Mouse (Mus musculus) embryonic facial prominence, embryonic 14.5 days (tissue): Measurements from ENCODE around the gene Ptma. TPM values are rescaled to one million over a fixed set of nuclear protein-coding genes. Genes with fewer than 3 reads are reported as not detected.

Experiments
- ATAC-seq: fragments of 200-750 bp; cut with Nextera tagmentation; 2 replicates; pipeline ENCODE4 v1.8.0; 2017; ENCODE audit warnings: low read depth, moderate number of reproducible peaks, moderate TSS enrichment
- DNase-seq: peaks from one replicate; pipeline ENCODE4 v3.0.0-alpha.2; 2015; ENCODE audit warnings: low spot score
- H3K27ac ChIP-seq: fragments of 300-500 bp; sonication (generic); replicated peaks from 2 replicates; pipeline ENCODE4 v1.5.1; 2014; ENCODE audit warnings: low read depth, mild to moderate bottlenecking, low read length, moderate library complexity
- H3K27me3 ChIP-seq: fragments of 300-500 bp; sonication (generic); replicated peaks from 2 replicates; pipeline ENCODE4 v1.6.1; 2014; ENCODE audit warnings: low read length; ENCODE audit not compliant: control insufficient read depth, insufficient read depth
- H3K36me3 ChIP-seq: fragments of 300-500 bp; sonication (generic); 2 replicates; pipeline ENCODE4 v1.6.1; 2014; ENCODE audit warnings: low read length, mixed read lengths; ENCODE audit not compliant: control insufficient read depth, insufficient read depth
- H3K4me1 ChIP-seq: fragments of 300-500 bp; sonication (generic); 2 replicates; pipeline ENCODE4 v1.6.1; 2014; ENCODE audit warnings: antibody characterized with exemption, low read length; ENCODE audit not compliant: control insufficient read depth, insufficient read depth
- H3K4me2 ChIP-seq: fragments of 300-500 bp; sonication (generic); 2 replicates; pipeline ENCODE4 v1.6.1; 2014; ENCODE audit warnings: low read depth, mild to moderate bottlenecking, low read length, moderate library complexity, mixed read lengths
- H3K4me3 ChIP-seq: fragments of 300-500 bp; sonication (generic); 2 replicates; pipeline ENCODE4 v1.5.1; 2014; ENCODE audit warnings: low read depth, mild to moderate bottlenecking, low read length
- H3K9ac ChIP-seq: fragments of 300-500 bp; sonication (generic); 2 replicates; pipeline ENCODE4 v1.6.1; 2014; ENCODE audit warnings: low read depth, mild to moderate bottlenecking, low read length, moderate library complexity, mixed read lengths
- H3K9me3 ChIP-seq: fragments of 300-500 bp; sonication (generic); 2 replicates; pipeline ENCODE4 v1.6.1; 2016; ENCODE audit warnings: low read length; ENCODE audit not compliant: control insufficient read depth
- WGBS: fragments of 180-500 bp; shearing (Covaris S2); extraction: QIAGEN DNeasy Blood & Tissue Kit; methylation state at CpG from one replicate; pipeline ENCODE4 v1.1.7; 2014; 5-methylcytosine and 5-hydroxymethylcytosine counted together
- polyA plus RNA-seq: library from polyadenylated mRNA; unstranded; fragments of >200 nt; fragmentation: Nextera tagmentation; extraction: Ambion mirVana; gene quantifications from 2 replicates; pipeline ENCODE4 v1.2.1, GENCODE M21; 2014

Ptma gene
- polyA plus RNA-seq, 1 experiment from 2014 or later, result 1,814 TPM

DNA sequence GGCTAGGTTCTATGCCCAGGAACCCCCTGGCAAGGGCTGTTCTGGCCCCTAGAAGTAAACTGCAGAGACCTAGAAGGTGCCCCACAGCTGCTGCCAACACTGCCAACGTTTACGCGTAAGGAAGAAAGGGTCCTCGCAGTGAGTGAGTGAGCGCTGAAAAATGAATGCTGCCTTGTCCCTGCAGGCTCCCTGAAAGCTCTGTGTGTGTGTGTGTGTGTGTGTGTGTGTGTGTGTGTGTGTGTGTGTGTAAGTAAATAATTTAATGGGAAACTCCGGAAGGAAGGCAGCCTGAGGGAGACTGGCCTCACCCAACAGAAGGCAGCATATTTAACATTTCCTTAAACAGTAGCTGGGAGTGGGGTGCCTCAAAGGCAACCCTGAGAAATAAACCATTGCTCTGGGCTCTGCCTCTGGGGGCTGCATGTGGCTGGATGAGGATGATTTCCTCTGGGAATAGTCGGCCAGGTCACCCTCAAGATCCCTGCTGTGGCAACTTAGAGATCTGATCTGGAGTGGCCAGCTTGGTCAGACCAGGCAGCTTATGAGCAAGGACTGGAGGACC is 34.9 kb upstream of the Ptma start:
- Histone ChIP-seq H3K4me1 (peaks cover 18% of the 10 kb centered on the region), H3K27ac (peak overlapping the region; percentile 66), H3K27me3 (no peaks in the 10 kb centered on the region), H3K36me3 (no peaks in the 10 kb centered on the region), H3K4me2 (no peak overlapping the region), H3K9ac (peak overlapping the region; percentile 12), H3K9me3 (no peaks in the 10 kb centered on the region), H3K4me3 (no peak overlapping the region)
- DNase-seq, result no peak
- ATAC-seq, result no peak
- 53% methylated on average over 7 of the region's 7 CpGs for WGBS

DNA sequence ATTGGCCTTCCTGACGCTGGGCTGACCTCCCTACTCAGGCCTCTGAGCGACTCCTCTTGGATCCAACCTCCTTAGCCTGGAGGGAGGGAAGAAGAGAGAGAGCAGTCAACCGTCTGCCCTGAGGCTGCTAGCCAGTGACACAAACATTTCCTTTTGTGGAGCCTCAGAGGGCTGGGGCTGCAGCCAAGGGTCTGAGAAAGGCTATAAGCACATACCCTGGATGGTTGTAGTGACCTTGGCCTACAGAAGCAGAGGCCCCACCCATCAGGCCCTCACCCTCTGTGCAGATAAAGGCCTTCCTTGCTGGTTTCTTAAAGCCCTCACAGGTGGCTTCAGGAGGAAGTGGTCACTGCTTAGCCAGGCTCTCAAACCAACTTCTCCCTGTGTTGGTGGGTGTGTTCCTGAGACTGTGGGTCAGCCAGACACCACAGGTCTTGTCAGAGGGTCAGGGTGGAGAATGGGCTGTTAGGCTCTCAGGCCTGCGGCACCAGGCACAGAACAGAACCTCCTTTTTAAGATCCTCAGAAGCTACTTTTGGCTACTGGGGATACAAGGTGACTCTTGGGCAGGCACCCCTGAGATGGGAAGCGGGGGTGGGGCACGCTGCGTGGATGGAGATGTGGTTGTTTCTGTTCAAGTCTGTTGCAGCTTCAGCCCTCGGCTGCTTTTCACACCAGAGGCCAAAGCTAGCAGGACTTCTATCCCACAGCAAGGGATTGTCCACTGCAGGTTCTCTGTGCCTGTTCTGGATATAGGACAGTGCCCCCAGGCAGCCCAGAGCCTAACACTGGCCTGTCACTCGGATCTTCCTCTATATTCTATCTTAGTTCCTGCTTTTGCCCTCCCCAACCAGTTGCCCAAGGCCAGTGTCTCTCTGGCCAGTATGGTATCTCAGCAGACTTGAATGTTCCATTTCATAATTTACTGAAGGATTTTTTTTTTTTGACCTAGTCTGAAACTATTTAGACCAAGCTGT is 34.1 kb upstream of the Ptma start:
- Histone ChIP-seq H3K4me3 (no peak overlapping the region), H3K27ac (peak overlapping the region; percentile 66), H3K9me3 (no peaks in the 10 kb centered on the region), H3K4me1 (peaks cover 18% of the 10 kb centered on the region), H3K36me3 (no peaks in the 10 kb centered on the region), H3K4me2 (no peak overlapping the region), H3K9ac (peak overlapping the region; percentile 12; the same call in 1 of the 2 replicates), H3K27me3 (no peaks in the 10 kb centered on the region)
- no peak for DNase-seq
- 67% methylated on average over 9 of the region's 9 CpGs for WGBS
- no peak for ATAC-seq

DNA sequence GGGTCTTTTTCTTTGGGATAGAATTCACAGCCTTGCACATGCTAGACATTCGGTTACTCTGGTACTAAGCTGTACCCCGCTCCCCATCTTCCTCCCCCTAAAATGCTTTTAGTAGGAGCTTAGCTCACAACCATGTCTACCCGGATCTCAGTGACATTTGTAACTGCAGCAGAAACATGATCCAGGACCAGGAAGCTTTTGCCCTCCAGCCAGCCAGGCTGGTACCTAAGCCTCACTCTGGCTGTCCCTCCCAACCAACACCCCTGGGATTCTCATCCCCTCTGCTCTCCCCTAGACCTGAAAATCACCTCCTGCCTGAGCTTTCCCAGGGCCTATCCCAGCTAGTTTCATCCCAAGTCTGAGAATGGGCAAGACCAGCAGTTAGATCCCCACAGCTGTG is 32.7 kb upstream of the Ptma start:
- no peak overlapping the region for H3K27ac ChIP-seq
- no peak for DNase-seq

DNA sequence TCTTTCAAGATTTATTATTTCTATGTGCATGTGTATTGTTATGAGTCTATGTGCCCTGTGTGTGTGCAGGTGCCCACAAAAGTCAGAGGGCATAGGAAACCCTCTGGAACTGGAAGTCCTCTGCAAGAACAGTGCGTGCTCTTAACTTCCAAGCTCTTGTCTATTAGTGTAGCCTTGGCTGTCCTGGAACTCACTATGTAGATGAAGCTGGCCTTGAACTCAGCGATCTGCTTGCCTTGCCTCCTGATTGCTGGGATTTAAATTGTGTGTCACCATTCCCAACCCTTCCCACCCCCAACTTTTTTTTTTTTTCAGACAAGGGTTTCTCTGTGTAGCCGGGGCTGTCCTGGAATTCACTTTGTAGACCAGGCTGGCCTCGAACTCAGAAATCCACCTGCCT is 30.2 kb upstream of the Ptma start:
- Histone ChIP-seq H3K36me3 (no peaks in the 10 kb centered on the region), H3K4me3 (no peak overlapping the region), H3K27me3 (no peaks in the 10 kb centered on the region), H3K9me3 (no peaks in the 10 kb centered on the region), H3K4me2 (no peak overlapping the region), H3K27ac (no peak overlapping the region), H3K9ac (no peak overlapping the region), H3K4me1 (peaks cover 16% of the 10 kb centered on the region)
- no peak for ATAC-seq
- 96% methylated on average over 4 of the region's 4 CpGs for WGBS
- no peak for DNase-seq

More for the DNA sequence above, 32.7 kb upstream of the Ptma start:
- H3K4me2 ChIP-seq, result no peak overlapping the region
- no peaks in the 10 kb centered on the region for H3K27me3 ChIP-seq
- H3K9me3 ChIP-seq, result no peaks in the 10 kb centered on the region
- WGBS, result 76% methylated on average over 3 of the region's 3 CpGs
- H3K9ac ChIP-seq, result no peak overlapping the region
- no peaks in the 10 kb centered on the region for H3K36me3 ChIP-seq
- H3K4me3 ChIP-seq, result no peak overlapping the region
- peaks cover 14% of the 10 kb centered on the region for H3K4me1 ChIP-seq
- ATAC-seq, result no peak

DNA sequence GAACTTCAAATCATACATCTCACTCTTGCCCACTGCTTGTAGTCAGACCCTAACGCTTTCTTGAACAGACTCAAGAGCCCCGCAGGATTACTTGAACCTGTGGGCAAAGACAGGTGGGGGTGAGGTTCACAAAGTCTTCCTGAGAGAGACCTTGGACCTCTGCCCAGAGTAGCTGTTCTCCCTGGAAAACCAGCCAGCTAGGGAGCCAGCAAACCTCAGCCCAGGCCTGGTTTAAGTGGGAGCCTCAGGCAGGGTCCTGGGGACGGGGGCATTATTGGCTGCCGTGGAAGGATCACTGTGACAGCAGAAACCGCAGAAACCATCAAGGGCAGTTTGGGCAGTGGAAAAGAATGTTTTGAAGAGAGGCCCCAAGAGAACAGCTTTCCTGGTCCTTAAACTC is 29.2 kb upstream of the Ptma start:
- Histone ChIP-seq H3K4me3 (no peak overlapping the region), H3K4me2 (no peak overlapping the region), H3K36me3 (no peaks in the 10 kb centered on the region), H3K27me3 (no peaks in the 10 kb centered on the region), H3K4me1 (peaks cover 11% of the 10 kb centered on the region), H3K27ac (no peak overlapping the region), H3K9ac (no peak overlapping the region), H3K9me3 (no peaks in the 10 kb centered on the region)
- ATAC-seq (no peak), DNase-seq (no peak)
- 56% methylated on average over 5 of the region's 5 CpGs for WGBS

DNA sequence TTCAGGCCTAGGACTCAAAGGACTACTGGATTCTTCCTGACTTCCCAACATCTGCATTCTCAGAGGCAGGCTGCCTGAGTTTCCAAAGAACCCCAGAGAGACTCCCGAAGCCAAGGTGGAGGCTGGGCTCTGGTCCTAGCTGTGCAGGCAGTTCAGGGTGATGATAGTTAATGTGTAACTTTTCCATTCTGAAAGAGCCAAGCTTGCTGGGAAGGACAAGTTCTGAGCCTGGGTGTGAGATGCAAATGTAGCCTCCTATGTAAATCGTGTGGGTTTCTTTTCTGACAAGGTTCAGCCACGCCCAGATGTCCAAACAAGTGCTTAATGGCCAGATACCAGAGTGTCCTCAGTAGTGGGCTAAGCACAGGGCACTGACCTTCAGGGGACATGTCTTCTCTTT is 28.5 kb upstream of the Ptma start:
- no peak overlapping the region for H3K27ac ChIP-seq
- H3K9me3 ChIP-seq, result no peaks in the 10 kb centered on the region
- H3K4me3 ChIP-seq, result no peak overlapping the region
- H3K36me3 ChIP-seq, result no peaks in the 10 kb centered on the region
- WGBS, result 79% methylated on average over 3 of the region's 3 CpGs
- ATAC-seq (no peak), DNase-seq (no peak)
- H3K4me1 ChIP-seq, result peaks cover 17% of the 10 kb centered on the region
- no peak overlapping the region for H3K4me2 ChIP-seq
- no peaks in the 10 kb centered on the region for H3K27me3 ChIP-seq
- no peak overlapping the region for H3K9ac ChIP-seq

DNA sequence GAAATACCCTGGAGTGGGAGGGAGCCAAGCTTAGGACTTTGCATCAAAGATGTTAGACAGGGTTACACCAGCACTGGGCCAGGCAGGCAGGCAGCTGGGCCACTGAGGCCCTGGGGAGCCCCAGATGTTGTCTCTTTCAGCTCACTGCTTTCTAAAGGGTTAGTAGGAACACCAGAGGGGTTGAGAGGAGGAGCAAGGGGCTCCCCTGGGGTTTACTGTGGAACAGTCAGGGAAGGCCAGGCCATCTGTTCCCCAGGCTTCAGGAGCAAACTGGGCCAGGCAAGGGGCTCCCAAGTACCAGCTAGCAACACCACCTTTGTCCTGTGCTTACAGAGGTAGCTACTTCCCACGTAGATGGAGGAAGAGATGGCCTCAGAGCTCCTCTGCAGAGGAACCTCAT is 27.9 kb upstream of the Ptma start:
- DNase-seq, result peak; percentile 58
- H3K4me3 ChIP-seq, result no peak overlapping the region
- peaks cover 21% of the 10 kb centered on the region for H3K4me1 ChIP-seq
- H3K9ac ChIP-seq, result no peak overlapping the region
- 64% methylated on average over 1 of the region's 1 CpGs for WGBS
- H3K27me3 ChIP-seq, result no peaks in the 10 kb centered on the region
- no peaks in the 10 kb centered on the region for H3K36me3 ChIP-seq
- H3K27ac ChIP-seq, result no peak overlapping the region
- no peak for ATAC-seq
- H3K9me3 ChIP-seq, result no peaks in the 10 kb centered on the region
- no peak overlapping the region for H3K4me2 ChIP-seq

DNA sequence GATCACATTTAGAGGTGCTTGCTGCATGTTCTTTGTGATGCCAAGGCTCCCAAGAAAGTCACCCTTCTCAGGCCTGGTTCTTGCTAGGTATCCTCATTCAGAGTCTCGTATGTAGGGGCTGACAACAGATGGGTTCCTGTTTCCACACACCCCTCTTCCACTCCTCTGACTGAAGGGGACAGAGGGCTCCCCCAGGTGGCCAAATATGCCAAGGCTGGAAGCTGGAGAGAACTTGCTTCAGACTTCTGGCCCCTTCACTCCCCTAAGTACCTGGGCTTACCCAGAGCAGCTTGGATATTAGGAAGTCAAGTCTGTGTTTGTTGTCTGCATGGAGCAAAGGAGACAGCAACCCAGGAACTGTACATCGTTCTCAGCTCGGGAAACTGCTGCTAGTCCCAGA is 26.6 kb upstream of the Ptma start:
- Histone ChIP-seq H3K4me3 (no peak overlapping the region), H3K27ac (no peak overlapping the region), H3K27me3 (no peaks in the 10 kb centered on the region), H3K4me2 (no peak overlapping the region), H3K9me3 (no peaks in the 10 kb centered on the region), H3K36me3 (no peaks in the 10 kb centered on the region), H3K9ac (no peak overlapping the region), H3K4me1 (peaks cover 26% of the 10 kb centered on the region)
- 40% methylated on average over 3 of the region's 3 CpGs for WGBS
- peak; percentile 81 for DNase-seq
- ATAC-seq, result no peak
